Mouse (Mus musculus) urinary bladder, postnatal 14 days (tissue): ENCODE results near the gene Kcnk10.
A peak's percentile ranks its signal among the peaks of the same experiment; 100 is the strongest.
"Not testable (repeated sequence)": the region's sequence is repeated elsewhere in the genome, so short reads cannot be mapped to it uniquely, and the experiment has no call there.

ENCODE experiments used
- DNase-seq: peaks from one replicate; pipeline ENCODE4 v3.0.0; 2021; ENCODE audit warnings: low spot score

Gene Kcnk10

DNA sequence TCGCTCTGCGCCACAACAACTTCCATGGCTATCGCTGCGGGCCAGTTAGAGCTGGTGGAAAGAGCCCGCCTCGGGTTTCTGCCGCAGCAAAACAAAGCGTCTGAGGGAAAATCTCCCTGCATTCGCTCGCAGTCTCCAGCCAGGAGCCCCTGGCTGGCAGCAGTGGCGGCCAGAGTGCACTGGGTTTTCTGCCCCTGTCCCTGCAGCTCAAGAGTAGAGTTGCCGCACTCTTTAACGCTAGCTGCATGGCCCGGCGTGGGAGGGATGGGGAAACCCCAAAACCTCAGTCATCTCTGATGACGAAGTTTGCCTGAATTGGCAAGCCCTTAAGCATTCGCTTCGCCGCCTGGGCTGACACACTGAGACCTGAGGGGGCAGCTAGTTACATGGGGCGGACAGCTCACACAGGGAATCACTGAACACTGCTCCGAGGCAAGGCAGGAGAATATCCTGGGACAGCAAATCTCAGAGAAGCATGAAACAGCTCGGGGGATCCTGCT lies at the start of gene Kcnk10:
Kcnk10 (minus strand) TSS at position 450 of the 500 bp plus-strand sequence.
- DNase-seq = no peak

DNA sequence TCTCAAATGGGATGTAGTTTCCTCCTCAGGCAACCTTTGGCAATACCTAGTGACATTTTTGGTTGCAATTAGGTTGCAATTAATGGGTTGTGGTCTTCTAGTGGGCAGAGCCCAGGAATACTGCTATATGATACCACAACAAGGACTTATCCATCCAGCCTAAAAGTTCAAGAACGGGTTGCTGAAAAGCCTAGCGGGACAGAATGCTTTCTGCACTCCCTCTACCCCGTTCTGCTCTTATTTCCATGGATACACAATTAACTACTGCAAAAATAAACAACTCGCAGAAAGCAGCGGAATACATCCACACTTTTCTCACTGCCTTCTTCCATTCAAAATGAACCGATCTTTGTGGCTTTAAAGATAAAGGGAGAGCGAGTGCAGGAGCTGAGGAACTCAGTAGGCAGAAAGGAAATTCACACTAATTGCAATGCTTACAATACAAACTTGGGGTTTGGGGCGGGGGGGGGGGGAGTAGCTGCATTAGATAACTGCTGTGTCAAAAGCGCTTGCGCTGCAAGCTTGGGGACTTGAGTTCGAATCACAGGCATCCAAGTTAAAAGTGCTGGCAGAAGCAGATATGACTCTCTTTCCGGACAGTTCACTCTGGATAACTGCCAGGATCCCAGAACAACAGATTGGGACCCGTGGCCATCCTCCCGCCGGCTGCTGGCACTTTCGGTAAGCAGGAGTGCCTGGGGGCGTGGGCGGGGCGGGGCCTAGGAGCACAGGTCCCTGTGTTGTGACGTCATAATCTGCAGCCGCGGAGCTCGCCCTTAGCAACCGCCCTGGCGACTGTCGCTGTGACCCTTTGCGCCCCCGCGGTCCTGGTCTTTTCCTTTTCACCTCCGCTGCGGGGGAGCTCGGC lies 49.5 kb upstream of the Kcnk10 start, which contains the start of gene Spata7:
Spata7 (plus strand) TSS at position 766 of the 868 bp plus-strand sequence.
- DNase-seq = peak; percentile 80

DNA sequence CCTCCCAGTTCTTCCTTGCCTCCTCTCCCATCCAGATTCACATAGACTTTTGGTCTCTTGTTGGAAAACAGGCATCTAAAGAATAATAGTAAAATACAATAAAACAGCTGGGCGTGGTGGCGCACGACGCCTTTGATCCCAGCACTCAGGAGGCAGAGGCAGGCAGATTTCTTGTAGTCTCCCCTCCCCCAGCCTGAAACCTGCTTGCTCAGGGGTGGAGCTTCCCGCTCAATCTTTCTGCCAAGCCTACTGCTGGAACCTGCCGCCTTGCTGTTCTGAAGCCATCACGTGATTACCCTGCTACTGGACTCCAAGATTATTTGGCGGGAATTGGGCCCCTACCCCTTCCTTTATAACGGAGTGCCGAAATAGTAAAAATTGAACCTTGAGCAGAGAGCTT lies 45.2 kb upstream of the Kcnk10 start:
- DNase-seq = not testable (repeated sequence)

GRCm38 (mm10) chr12:98620922-98621321 lies 42.8 kb upstream of the Kcnk10 start:
- DNase-seq = not testable (repeated sequence)

DNA sequence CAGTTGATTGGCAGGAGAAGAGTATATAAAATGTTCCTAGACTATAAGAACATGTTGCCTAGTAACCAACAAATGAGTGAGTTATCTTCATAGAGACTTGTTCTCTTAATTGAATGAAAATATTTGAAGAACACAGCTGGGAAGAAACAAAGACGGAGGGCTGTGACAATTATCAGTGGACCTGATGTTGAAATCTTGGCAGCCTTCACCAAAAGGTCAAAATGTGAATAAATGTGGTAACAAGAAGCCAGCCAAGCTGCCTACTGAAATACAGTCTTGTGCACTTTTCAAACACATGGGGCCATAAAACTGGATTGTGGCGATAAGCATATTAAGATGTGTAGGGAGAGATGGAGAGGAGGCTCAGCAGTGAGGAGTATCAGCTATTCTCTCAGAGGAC lies 41.4 kb upstream of the Kcnk10 start:
- DNase-seq = no peak

DNA sequence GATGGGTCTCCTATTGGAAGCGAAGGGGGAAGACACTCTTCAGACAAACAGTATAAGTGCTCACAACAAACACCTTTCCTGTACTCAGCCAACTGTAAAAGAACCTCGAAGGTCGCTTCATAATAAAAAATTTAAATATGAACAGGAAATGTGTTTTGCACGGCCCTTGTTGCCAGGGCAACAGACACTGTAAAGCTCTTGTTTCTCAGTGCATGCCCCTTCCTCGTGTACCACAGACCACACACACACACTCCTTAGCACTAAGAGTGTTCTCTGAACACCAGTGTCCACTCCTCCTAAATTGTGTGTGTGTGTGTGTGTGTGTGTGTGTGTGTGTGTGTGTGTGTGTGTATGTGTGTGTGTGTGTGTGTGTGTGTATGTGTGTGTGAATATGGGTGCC lies 37.6 kb upstream of the Kcnk10 start:
- no peak for DNase-seq

DNA sequence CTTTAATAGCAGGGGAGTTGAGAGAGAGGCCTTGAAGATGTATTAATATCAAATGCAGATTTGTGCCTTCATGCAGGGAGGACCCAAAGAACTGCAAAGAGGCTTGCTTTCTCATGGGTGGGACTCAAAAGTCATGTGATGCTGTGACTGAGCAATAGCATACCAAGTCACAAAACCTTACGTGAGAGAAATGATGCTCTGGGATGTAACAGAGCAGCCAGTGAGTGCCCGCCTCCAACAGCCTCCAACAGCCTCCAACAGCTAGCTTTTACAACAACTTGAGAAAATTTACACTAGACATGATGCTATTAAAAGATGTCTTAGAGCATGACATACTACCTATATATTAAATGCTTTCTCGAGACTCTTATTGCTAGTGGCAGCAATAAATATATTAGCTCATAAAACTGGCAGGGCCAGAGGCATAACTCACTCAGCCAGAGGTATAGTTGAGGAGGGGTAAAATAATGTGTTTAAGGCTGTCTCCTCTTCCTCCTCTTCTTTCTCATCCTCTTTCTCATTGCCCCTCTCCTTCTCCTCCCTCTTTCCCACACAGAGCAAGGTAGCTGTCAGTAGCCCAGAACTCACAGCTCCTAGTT lies 36.9 kb upstream of the Kcnk10 start:
- no peak for DNase-seq

DNA sequence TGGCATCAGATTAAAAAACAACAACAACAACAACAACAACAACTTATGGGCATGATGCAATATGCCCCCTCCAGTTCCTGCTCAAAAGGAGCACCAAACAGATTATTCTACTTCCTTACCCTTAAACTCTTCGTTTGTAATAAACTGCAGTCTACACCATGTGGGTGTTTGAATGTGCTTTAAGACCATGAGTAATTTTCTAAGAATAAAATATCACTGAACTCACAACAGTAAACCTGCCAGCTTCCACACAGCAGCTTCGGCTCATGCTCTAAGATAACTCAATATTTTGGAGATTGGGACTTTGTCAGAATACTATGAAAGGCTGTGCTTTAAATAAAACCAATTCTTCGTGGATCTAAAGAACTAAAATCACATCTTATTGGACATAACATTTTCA lies 32.2 kb upstream of the Kcnk10 start:
- no peak for DNase-seq

DNA sequence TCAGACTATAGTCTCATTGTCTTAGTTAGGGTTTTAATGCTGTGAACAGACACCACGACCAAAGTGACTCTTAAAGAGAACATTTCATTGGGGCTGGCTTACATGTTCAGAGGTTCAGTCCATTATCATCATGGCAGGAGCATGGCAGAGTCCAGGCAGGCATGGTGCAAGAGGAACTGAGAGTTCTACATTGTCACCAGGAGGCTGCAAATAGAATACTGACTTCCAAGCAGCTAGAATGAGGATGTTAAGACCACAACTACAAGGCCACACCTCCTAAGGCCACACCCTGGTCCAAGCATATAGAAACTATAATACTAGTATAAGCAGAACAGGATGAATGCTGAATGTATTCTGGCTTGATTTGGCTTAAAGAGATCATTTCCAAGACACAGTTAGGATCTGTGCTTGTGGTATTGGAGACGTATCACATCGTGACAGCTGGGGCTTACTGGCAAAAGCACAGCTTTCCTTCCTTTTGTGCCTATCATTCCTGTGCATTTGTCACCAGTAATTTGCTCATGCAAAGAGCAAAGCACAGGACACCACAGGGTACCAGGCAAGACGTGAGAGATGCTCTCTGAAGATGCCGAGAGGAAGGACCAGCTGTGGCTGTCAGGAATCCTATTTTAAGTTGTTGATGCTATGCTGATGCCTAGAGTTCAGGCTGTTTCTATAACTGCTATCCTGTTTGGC lies 28.6 kb upstream of the Kcnk10 start:
- DNase-seq = no peak

- DNase-seq = no peak
These were observed 27.2 kb upstream of the Kcnk10 start for GRCm38 (mm10) chr12:98605264-98605663.

DNA sequence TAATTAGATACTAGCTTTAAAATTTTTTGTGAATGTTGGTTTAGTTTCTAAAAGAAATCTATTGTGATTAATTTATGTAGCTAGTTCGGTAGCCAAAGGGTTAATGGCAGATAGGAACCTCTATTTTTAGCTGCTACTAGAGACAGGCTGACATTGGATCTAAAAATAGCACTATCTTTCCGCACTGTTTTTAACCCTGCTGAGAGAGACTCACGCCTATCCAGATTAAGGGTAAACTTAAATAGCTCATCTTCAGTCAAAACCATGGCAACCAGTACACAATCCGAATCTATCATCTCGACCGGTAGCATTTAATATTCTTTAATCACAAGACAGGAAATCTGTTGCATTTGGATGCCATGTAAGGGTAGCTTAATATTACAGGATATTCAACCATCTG lies 24.0 kb upstream of the Kcnk10 start:
- no peak for DNase-seq

- DNase-seq = no peak
These were observed 22.8 kb upstream of the Kcnk10 start for GRCm38 (mm10) chr12:98600861-98601260.

- DNase-seq = no peak
These were observed 12.9 kb upstream of the Kcnk10 start for GRCm38 (mm10) chr12:98591016-98591415.

DNA sequence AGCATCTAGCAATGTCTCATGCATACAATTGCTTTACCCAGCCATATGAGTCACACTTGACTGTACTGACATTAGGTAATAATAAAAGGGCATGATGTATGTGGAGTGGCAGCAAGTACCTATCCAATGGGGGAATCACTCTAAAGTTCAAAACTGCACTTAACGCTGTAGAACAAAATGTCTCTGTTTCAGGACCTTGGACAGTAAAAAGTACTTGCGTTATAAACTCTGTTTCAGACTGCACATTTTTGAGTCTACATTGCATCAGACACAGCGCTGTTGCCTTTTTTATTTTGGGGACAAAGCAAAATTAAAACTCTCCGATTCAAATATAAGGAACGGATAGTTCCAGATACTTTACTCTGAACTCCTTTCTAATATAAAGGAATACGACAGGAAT lies 10.5 kb upstream of the Kcnk10 start:
- DNase-seq = no peak

- DNase-seq = no peak
These were observed 7.2 kb upstream of the Kcnk10 start for GRCm38 (mm10) chr12:98585302-98585701.

GRCm38 (mm10) chr12:98575942-98576550 lies 2.1 kb downstream of the Kcnk10 start:
- no peak for DNase-seq

GRCm38 (mm10) chr12:98575195-98575887 lies 2.8 kb downstream of the Kcnk10 start:
- DNase-seq = no peak

GRCm38 (mm10) chr12:98574353-98575194 lies 3.5 kb downstream of the Kcnk10 start:
- no peak for DNase-seq

GRCm38 (mm10) chr12:98573317-98574270 lies 4.5 kb downstream of the Kcnk10 start:
- DNase-seq = no peak
